Mouse (Mus musculus): ENCODE measurements at regions not wholly inside any gene's neighbourhood (a gene's known extent, or its start where the extent isn't known, plus 50 kb on each side); places are given as distances from the start of the nearest gene placed in this dataset.

DNA sequence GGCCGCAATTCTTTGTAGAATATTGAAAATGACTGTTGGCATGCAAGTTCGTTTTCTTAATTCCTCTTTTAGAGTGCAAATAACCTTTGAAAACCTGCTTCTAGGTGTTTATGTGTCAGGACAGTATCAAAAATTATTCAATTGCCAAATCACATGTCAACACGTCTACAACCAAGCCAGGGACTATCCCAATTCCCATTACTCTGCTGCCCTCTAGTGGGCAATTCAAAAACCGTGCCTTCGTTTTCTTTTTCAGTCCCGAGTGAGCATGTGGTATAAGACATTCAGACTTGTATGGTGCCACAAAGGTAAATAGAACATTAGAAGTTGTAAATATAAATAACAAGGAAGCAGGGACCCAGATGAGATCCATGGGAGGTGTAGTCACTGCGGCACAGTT lies 563.1 kb downstream of the Tox3 start:
- TF ChIP-seq CTCF (IDR thresholded peaks at IDR 0.05), result peak; percentile 95
- no peak for TF ChIP-seq POLR2A (IDR thresholded peaks at IDR 0.05; ENCODE audit: insufficient read depth, low read depth, low read length)
- no peak for TF ChIP-seq EP300 (IDR thresholded peaks at IDR 0.05; ENCODE audit: insufficient read depth, low read depth, low read length)
- Histone ChIP-seq H3K79me2 (replicated peaks; ENCODE audit: control insufficient read depth, insufficient read depth, low read length) (no peaks in the 10 kb centered on the region), H3K9ac (ENCODE audit: low read depth, low read length) (no peak overlapping the region), H3K4me1 (ENCODE audit: control insufficient read depth, insufficient read depth, low read length) (no peaks in the 10 kb centered on the region), H3K27ac (no peak overlapping the region), H3K36me3 (ENCODE audit: control insufficient read depth, insufficient read depth, low read length) (no peaks in the 10 kb centered on the region), H3K4me3 (no peak overlapping the region), H3K27me3 (ENCODE audit: control insufficient read depth, insufficient read depth, low read length) (no peaks in the 10 kb centered on the region)
- intact Hi-C loops (cut with DNase I), result loop anchor here (10.0 kb wide), 1 partner anchor 1030 kb away; no protein-coding TSS in a partner anchor
- 15% methylated on average over 7 of the region's 7 CpGs for WGBS
- peak; percentile 20 to 45 for DNase-seq

DNA sequence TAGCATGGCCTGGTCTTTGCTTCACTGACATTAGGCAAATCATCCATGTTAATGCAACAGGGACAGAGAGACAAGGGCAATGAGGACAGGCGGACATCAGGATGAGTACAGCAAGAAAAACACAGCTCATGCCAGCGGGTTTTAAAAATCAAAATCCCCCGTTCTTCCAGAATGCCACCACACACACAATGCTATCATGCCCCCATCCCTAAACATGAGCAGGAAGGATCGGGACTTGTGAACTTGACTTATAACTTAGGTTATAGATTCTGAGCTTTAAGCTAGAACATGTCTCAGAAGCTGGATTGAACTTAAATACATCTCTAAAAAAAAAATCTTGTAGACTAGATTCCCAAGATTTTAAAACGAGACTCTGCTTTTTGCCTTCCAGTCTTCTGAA lies 564.8 kb downstream of the Tox3 start:
- Histone ChIP-seq H3K27me3 (ENCODE audit: control insufficient read depth, insufficient read depth, low read length) (no peaks in the 10 kb centered on the region), H3K79me2 (replicated peaks; ENCODE audit: control insufficient read depth, insufficient read depth, low read length) (no peaks in the 10 kb centered on the region), H3K27ac (no peak overlapping the region), H3K9ac (ENCODE audit: low read depth, low read length) (no peak overlapping the region), H3K4me1 (ENCODE audit: control insufficient read depth, insufficient read depth, low read length) (no peaks in the 10 kb centered on the region), H3K36me3 (ENCODE audit: control insufficient read depth, insufficient read depth, low read length) (no peaks in the 10 kb centered on the region), H3K4me3 (no peak overlapping the region)
- DNase-seq, result no peak
- 72% methylated on average over 5 of the region's 5 CpGs for WGBS
- TF ChIP-seq POLR2A (IDR thresholded peaks at IDR 0.05; ENCODE audit: insufficient read depth, low read depth, low read length), result no peak
- no peak for TF ChIP-seq CTCF (IDR thresholded peaks at IDR 0.05)
- no peak for TF ChIP-seq EP300 (IDR thresholded peaks at IDR 0.05; ENCODE audit: insufficient read depth, low read depth, low read length)
- intact Hi-C loops (cut with DNase I), result loop anchor here (10.0 kb wide), 1 partner anchor 1029 kb away; no protein-coding TSS in a partner anchor

DNA sequence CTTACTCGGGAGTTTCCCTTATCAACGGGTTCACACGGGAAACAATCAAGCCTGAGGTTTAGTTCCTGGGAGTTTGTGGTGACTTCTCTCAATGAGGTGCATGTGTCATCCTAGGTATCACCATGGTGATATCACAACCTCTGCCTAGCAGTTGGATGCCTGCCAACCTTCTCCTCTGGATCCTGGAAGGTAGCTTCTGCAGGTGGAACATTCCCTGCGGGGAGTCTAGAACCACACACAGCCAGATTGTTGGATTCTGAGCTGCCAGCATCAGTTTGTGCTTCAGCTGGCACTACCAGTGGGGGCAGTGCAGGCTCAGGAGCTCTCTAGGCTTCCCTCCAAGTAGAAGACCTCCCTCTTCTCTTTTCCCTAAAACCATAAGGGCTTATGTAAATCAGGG lies 581.8 kb downstream of the Tox3 start:
- Histone ChIP-seq H3K4me1 (ENCODE audit: control insufficient read depth, insufficient read depth, low read length) (no peaks in the 10 kb centered on the region), H3K27me3 (ENCODE audit: control insufficient read depth, insufficient read depth, low read length) (no peaks in the 10 kb centered on the region), H3K4me3 (no peak overlapping the region), H3K27ac (no peak overlapping the region), H3K79me2 (replicated peaks; ENCODE audit: control insufficient read depth, insufficient read depth, low read length) (no peaks in the 10 kb centered on the region), H3K9ac (ENCODE audit: low read depth, low read length) (no peak overlapping the region), H3K36me3 (ENCODE audit: control insufficient read depth, insufficient read depth, low read length) (no peaks in the 10 kb centered on the region)
- TF ChIP-seq EP300 (IDR thresholded peaks at IDR 0.05; ENCODE audit: insufficient read depth, low read depth, low read length) (no peak), POLR2A (IDR thresholded peaks at IDR 0.05; ENCODE audit: insufficient read depth, low read depth, low read length) (no peak), CTCF (IDR thresholded peaks at IDR 0.05) (no peak)
- no peak for DNase-seq
- intact Hi-C loops (cut with DNase I), result no loop called here
- WGBS, result 31% methylated on average over 4 of the region's 4 CpGs

DNA sequence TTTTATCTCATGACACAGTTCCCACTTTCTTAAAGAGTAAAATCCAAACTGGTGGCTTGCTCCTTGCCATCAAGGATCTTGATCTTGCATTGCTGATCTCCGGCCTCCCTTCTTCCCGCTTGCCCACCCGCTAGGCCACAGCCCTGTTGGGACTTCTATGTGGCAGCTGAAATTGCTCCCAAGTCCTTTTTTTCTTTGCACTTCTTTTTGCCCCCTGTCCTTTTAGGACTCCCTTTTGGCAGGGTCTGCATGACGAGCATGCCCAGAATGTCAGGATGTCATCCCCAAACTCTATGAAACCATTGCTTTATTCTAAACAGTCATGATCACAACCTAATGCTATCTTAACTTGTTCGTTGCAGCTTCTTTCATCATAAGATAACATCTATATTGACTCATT lies 588.6 kb downstream of the Tox3 start:
- Histone ChIP-seq H3K27ac (no peak overlapping the region), H3K27me3 (ENCODE audit: control insufficient read depth, insufficient read depth, low read length) (no peaks in the 10 kb centered on the region), H3K79me2 (replicated peaks; ENCODE audit: control insufficient read depth, insufficient read depth, low read length) (no peaks in the 10 kb centered on the region), H3K4me3 (no peak overlapping the region), H3K36me3 (ENCODE audit: control insufficient read depth, insufficient read depth, low read length) (no peaks in the 10 kb centered on the region), H3K4me1 (ENCODE audit: control insufficient read depth, insufficient read depth, low read length) (no peaks in the 10 kb centered on the region), H3K9ac (ENCODE audit: low read depth, low read length) (no peak overlapping the region)
- DNase-seq, result no peak
- TF ChIP-seq POLR2A (IDR thresholded peaks at IDR 0.05; ENCODE audit: insufficient read depth, low read depth, low read length) (no peak), CTCF (IDR thresholded peaks at IDR 0.05) (no peak), EP300 (IDR thresholded peaks at IDR 0.05; ENCODE audit: insufficient read depth, low read depth, low read length) (no peak)
- 79% methylated on average over 5 of the region's 5 CpGs for WGBS
- intact Hi-C loops (cut with DNase I), result no loop called here

GRCm38 (mm10) chr8:89758695-89759094 lies 589.4 kb downstream of the Tox3 start:
- Histone ChIP-seq H3K27ac (no peak overlapping the region), H3K79me2 (replicated peaks; ENCODE audit: control insufficient read depth, insufficient read depth, low read length) (no peaks in the 10 kb centered on the region), H3K27me3 (ENCODE audit: control insufficient read depth, insufficient read depth, low read length) (no peaks in the 10 kb centered on the region), H3K4me1 (ENCODE audit: control insufficient read depth, insufficient read depth, low read length) (no peaks in the 10 kb centered on the region), H3K36me3 (ENCODE audit: control insufficient read depth, insufficient read depth, low read length) (no peaks in the 10 kb centered on the region), H3K4me3 (no peak overlapping the region), H3K9ac (ENCODE audit: low read depth, low read length) (no peak overlapping the region)
- 74% methylated on average over 10 of the region's 10 CpGs for WGBS
- TF ChIP-seq POLR2A (IDR thresholded peaks at IDR 0.05; ENCODE audit: insufficient read depth, low read depth, low read length) (no peak), EP300 (IDR thresholded peaks at IDR 0.05; ENCODE audit: insufficient read depth, low read depth, low read length) (no peak), CTCF (IDR thresholded peaks at IDR 0.05) (no peak)
- DNase-seq, result no peak
- intact Hi-C loops (cut with DNase I), result no loop called here

DNA sequence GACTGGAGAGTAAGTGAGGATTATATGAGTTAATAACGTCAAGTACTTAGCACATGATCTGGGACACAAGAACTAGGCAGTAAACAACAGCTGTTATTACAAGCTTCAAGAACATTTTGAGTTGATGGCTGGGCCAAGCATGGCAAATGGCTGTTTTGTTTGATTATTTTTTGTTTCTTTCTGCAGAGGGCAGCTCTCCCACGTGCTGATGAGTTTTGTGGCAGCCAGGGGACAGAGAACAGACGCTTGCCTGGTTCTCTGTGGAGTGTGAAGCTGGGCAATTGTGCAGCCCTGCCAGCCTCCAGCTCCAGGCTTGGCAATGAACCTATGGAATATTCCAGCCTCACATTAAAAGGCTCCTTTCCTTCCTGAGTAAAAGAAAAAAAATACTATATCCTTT lies 592.2 kb downstream of the Tox3 start:
- Histone ChIP-seq H3K36me3 (ENCODE audit: control insufficient read depth, insufficient read depth, low read length) (no peaks in the 10 kb centered on the region), H3K4me3 (no peak overlapping the region), H3K4me1 (ENCODE audit: control insufficient read depth, insufficient read depth, low read length) (no peaks in the 10 kb centered on the region), H3K9ac (ENCODE audit: low read depth, low read length) (no peak overlapping the region), H3K79me2 (replicated peaks; ENCODE audit: control insufficient read depth, insufficient read depth, low read length) (no peaks in the 10 kb centered on the region), H3K27ac (no peak overlapping the region), H3K27me3 (ENCODE audit: control insufficient read depth, insufficient read depth, low read length) (no peaks in the 10 kb centered on the region)
- no peak for DNase-seq
- WGBS, result 45% methylated on average over 3 of the region's 3 CpGs
- intact Hi-C loops (cut with DNase I), result no loop called here
- TF ChIP-seq POLR2A (IDR thresholded peaks at IDR 0.05; ENCODE audit: insufficient read depth, low read depth, low read length) (no peak), EP300 (IDR thresholded peaks at IDR 0.05; ENCODE audit: insufficient read depth, low read depth, low read length) (no peak), CTCF (IDR thresholded peaks at IDR 0.05) (no peak)
